Mouse (Mus musculus) urinary bladder, adult 18-20 months (tissue): ENCODE measurements around the gene Tjp2.

Experiments
- DNase-seq, 2 experiments: peaks; one replicate each; pipeline ENCODE4 v3.0.0; 2022; ENCODE audit warnings: low spot score in 2 of 2, mixed read lengths in 2 of 2

The Tjp2 gene

DNA sequence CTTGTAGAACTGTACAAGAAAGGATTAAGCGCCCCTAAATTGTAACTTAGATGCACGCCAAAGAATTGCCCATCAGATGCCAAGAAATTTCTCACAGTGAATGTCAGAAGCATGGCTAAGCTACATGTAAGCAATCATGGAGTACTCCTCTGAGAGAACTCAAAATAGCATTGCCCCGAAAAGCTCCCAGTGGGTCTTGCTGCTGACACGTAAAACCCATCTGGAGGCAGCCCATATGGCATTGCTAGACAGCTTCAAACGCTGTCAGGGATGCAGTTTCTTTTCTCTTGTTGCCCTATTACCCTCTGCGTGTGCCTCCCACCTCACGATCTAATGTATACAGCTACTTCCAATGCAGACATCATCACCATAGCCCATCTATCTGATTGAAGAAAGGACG is 166.0 kb downstream of the Tjp2 start:
- DNase-seq, result no peak

DNA sequence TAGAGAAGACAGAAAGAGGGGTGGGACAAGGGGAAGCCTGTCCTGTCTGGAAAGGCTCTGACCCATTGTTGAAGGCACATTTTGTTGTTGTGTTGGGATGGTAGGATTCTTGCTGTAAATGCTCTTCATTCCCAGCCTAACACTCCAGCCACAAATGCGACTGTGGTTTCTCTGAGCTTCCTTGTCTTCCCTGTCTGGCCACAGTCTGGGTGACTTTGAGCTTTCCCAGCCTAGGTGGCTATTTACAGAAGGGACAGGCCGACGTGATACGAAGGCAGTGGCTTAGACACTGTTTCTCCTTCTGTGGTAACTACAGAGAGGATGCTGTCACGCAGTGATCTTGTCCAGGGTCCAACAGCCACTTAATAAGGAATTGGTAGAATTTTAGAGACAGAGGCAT is 166.8 kb downstream of the Tjp2 start:
- no peak for DNase-seq

- DNase-seq, result no peak
Measured at GRCm38 (mm10) chr19:24056880-24057279, 167.9 kb downstream of the Tjp2 start.

- DNase-seq, result no peak
Measured at GRCm38 (mm10) chr19:24054904-24055303, 169.9 kb downstream of the Tjp2 start.

DNA sequence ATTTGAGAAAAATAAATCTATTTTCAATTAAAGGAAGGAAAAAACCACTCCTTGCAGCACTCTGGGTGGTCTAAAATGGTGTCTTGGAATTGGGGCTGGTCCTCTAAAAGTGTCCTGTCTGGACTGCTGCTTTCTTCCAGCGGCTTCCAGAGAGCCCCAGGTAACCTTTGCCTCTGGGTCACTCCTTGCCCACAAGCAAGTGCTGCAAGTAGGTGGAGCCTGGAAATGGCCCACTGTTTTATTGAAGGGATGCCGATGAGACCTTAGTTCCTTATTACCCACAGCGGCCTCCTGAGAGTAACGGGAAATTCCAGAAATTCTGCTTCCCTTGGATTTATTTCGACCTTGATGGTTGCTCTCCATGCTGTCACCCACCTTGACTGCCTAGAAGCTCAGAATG is 170.6 kb downstream of the Tjp2 start:
- DNase-seq, result no peak

DNA sequence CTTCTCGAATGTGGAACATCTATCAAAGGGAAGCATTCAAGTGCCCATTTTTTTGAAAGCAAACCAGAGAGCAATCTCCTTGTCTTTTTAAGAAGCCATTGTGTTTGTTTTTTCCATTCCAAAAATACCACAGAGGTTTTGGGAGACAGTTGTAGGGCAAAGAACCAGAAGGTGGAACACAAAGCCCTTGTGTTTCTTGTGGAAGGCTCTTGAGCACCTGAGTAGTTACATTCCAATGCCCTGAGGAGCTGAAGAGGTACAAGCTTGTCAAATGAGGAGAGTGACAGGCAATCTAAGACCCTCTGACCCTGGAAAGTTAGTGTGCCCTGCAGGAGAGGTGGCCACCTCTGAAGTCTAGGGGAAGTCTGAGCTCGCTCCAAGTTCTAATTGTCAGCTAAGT is 174.3 kb downstream of the Tjp2 start:
- no peak for DNase-seq

DNA sequence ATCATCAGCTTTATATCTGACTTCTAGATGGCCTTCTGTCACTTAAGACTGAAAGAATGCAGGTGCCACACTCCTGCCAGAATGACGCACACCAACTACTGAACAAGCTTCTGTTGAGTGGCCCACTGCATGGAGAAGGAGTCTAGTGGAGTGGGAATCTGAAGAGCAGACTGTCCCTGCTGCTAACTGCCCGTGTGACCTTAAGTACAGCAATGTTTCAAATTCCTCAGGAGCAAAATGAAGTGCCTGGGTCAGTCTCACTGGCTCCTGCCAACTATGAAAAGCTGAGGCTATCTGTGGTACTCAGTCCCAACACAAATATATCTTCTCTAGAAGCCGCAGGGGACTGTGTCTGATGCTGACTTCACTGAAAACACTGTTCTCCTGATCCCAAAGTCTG is 175.5 kb downstream of the Tjp2 start:
- DNase-seq, result no peak

- DNase-seq, result no peak
Measured at GRCm38 (mm10) chr19:24046395-24046993, 178.3 kb downstream of the Tjp2 start.
